Mouse (Mus musculus): ENCODE data around the gene Hsf2bp. TPM values are rescaled to one million over a fixed set of nuclear protein-coding genes. Genes with fewer than 3 reads are reported as not detected.

Hsf2bp gene
- 0.57 and 0.97 TPM in 2 replicates for polyA plus RNA-seq (2012; rRNA removed)

DNA sequence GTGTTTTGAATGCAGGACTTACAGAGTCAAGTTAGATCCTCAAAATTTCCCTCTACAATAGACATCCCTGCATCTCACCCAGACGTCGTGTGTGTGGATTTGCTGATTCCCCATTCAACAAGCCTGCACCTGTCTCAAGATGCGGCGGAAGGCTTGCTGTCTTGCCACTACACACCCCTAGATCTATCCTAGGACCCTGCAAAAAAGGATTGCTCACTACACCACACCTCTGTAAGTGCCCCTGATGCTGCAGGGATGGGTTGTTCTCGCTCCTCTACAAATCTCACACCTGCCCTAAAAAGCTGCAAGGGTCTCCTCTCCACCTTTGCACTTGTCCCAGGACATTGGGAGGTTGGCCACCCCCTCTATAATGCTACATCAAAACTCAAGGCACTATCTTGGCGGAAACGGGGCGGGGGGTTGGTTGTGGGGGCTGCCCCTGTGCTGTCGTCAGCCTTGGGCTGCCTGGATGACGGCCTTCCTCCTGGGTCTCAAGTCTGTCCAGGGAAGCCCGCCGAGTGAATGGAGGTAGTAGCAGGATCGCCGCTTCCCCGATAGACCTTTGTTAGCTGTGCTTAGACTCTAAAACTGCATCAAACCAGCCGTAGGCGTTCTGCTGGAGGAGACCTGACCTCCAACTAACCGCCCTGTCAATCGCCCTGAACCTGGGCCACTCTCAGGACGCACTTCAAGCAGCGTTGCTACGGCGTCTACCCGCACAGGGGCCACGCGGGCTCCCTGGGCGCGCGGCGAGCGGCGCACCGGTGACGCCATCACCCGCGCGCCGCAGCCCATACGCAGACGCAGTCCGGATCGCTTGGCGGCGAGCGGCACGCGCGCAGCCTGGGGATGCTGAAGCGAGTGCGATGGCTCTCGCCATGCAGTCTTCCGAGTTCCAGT, at the start of gene Hsf2bp, which contains the start of gene Rrp1b:
Gene Hsf2bp (minus strand): TSS at position 741 of the 900 bp plus-strand sequence.
Gene Rrp1b (plus strand): TSS at position 492 of the 900 bp plus-strand sequence.

Other genes starting within 250 kb of the Hsf2bp start
- gene Sik1, start 180.5 kb downstream of the Hsf2bp start, polyA plus RNA-seq (2012; rRNA removed) = 17.9 and 20.5 TPM in 2 replicates
- 28.4 and 28.9 TPM in 2 replicates for gene Rrp1b, start 249 bp downstream of the Hsf2bp start, polyA plus RNA-seq (2012; rRNA removed)
- gene Notch3, start 130.5 kb upstream of the Hsf2bp start, polyA plus RNA-seq (2012; rRNA removed) = 14.8 and 16.8 TPM in 2 replicates
- 0.27 and 0.44 TPM in 2 replicates for gene Ephx3, start 153.2 kb upstream of the Hsf2bp start, polyA plus RNA-seq (2012; rRNA removed)
- 30.6 and 37.0 TPM in 2 replicates for gene Brd4, start 248.4 kb upstream of the Hsf2bp start, polyA plus RNA-seq (2012; rRNA removed)